Mouse (Mus musculus) kidney, adult 2 months (tissue): Measurements from ENCODE around the gene Arhgef10l.

Experiments
- CTCF ChIP-seq: fragments of 200-500 bp; conservative IDR thresholded peaks from 2 replicates; pipeline ENCODE4 v1.5.1; 2011; ENCODE audit warnings: low read depth, mild to moderate bottlenecking, control low read depth, low read length, moderate library complexity, mixed read lengths; ENCODE audit not compliant: insufficient read depth, insufficient read length
- POLR2A ChIP-seq: fragments of 200-500 bp; IDR thresholded peaks from one replicate; pipeline ENCODE4 v1.6.1; 2011; ENCODE audit warnings: low read depth, low read length, control low read depth

DNA sequence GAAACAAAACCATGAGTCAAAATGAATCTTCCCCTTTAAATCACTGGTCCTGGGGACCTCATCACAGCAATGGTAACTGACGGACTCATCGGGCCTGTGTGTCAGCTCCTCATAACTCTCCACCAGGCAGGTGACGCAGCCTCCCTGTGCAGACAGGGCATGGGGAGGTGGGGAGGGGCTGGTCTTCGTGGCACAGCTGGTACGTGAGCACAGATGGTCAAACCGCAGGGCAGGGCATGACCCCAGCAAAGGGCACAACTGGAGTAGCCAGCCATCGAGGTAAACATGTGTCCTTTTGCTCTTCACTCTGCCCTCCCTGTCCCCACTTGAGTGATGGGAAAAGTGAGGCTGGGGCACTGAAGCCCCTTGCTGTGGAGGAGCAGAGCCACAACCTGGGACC lies 59.0 kb downstream of the Arhgef10l start:
- TF ChIP-seq CTCF (no peak), POLR2A (no peak)
